Mouse (Mus musculus) CH12.LX (cell line): ENCODE measurements at regions not wholly inside any gene's neighbourhood (a gene's known extent, or its start where the extent isn't known, plus 50 kb on each side); places are given as distances from the start of the nearest gene placed in this dataset.

Experiments
- DNase-seq: peaks from one replicate; pipeline ENCODE4 v3.0.0-alpha.2; 2013; ENCODE audit errors: extremely low read depth
- H3K27ac ChIP-seq: 2 replicates; pipeline ENCODE4 v1.5.1; 2012; ENCODE audit warnings: low read depth, mild to moderate bottlenecking, control low read depth, moderate library complexity; ENCODE audit not compliant: insufficient read depth
- H3K27me3 ChIP-seq: replicated peaks from 2 replicates; pipeline ENCODE3; 2012; ENCODE audit warnings: inconsistent platforms
- H3K36me3 ChIP-seq, 2 experiments: replicated peaks in 1 of 2; 2 replicates each; pipeline versions ENCODE3 to v1.6.1; 2012; ENCODE audit warnings: inconsistent platforms in 1 of 2, low read length in 1 of 2, mild to moderate bottlenecking in 1 of 2, mixed read lengths in 1 of 2, moderate library complexity in 1 of 2; ENCODE audit not compliant: control insufficient read depth in 1 of 2, insufficient read depth in 1 of 2
- H3K4me1 ChIP-seq, 2 experiments: 2 replicates each; pipeline ENCODE4 v1.6.1; 2012; ENCODE audit warnings: inconsistent platforms in 1 of 2, moderate library complexity in 1 of 2; ENCODE audit not compliant: insufficient read depth in 2 of 2, control insufficient read depth in 1 of 2
- H3K4me2 ChIP-seq: 2 replicates; pipeline ENCODE4 v1.6.1; 2012; ENCODE audit warnings: low read depth, mild to moderate bottlenecking, control low read depth; ENCODE audit not compliant: poor library complexity, insufficient read depth, severe bottlenecking
- H3K4me3 ChIP-seq, 3 experiments: fragments of 150-350 bp in 1 of 3; sonication (generic) in 1 of 3; replicated peaks in 1 of 3; 2 replicates each; pipeline versions ENCODE3 to v1.5.1; 2011 to 2012; ENCODE audit warnings: low read depth in 2 of 3, low read length in 2 of 3, mild to moderate bottlenecking in 2 of 3, moderate library complexity in 2 of 3, control low read depth in 1 of 3, improper control_type of control experiment in 1 of 3, inconsistent platforms in 1 of 3, mixed read lengths in 1 of 3; ENCODE audit not compliant: poor library complexity in 1 of 3
- H3K79me2 ChIP-seq: replicated peaks from 2 replicates; pipeline ENCODE4 v1.6.1; 2012; ENCODE audit warnings: mild to moderate bottlenecking, moderate library complexity; ENCODE audit not compliant: control insufficient read depth, poor library complexity, insufficient read depth, severe bottlenecking; ENCODE audit errors: extremely low read depth
- H3K9ac ChIP-seq: 2 replicates; pipeline ENCODE4 v1.6.1; 2012; ENCODE audit warnings: low read depth, mild to moderate bottlenecking, control low read depth, moderate library complexity; ENCODE audit not compliant: insufficient read depth
- H3K9me3 ChIP-seq: replicated peaks from 2 replicates; pipeline ENCODE3; 2012; ENCODE audit warnings: low read length, inconsistent platforms, mixed read lengths
- BHLHE40 ChIP-seq: IDR thresholded peaks from 2 replicates; pipeline ENCODE4 v1.6.1; 2011; ENCODE audit warnings: mild to moderate bottlenecking, low read depth, low read length, improper control_type of control experiment
- CHD1 ChIP-seq: IDR thresholded peaks from 2 replicates; pipeline ENCODE4 v1.6.1; 2012; ENCODE audit warnings: low read depth, low read length, improper control_type of control experiment, inconsistent platforms
- CHD2 ChIP-seq: IDR thresholded peaks from 2 replicates; pipeline ENCODE4 v1.6.1; 2011; ENCODE audit warnings: low read length, improper control_type of control experiment
- E2F4 ChIP-seq: IDR thresholded peaks from 2 replicates; pipeline ENCODE4 v1.6.1; 2011; ENCODE audit warnings: low read depth, low read length, improper control_type of control experiment; ENCODE audit not compliant: insufficient replicate concordance
- ELF1 ChIP-seq: IDR thresholded peaks from 2 replicates; pipeline ENCODE4 v1.6.1; 2014; ENCODE audit warnings: low read depth, mild to moderate bottlenecking, inconsistent platforms, low read length, improper control_type of control experiment
- EP300 ChIP-seq: IDR thresholded peaks from 2 replicates; pipeline ENCODE4 v1.6.1; 2011; ENCODE audit warnings: low read length, improper control_type of control experiment
- ETS1 ChIP-seq: conservative IDR thresholded peaks from 2 replicates; pipeline ENCODE4 v1.6.1; 2012; ENCODE audit warnings: low read depth, mild to moderate bottlenecking, inconsistent platforms, low read length, improper control_type of control experiment, moderate library complexity
- GABPA ChIP-seq: IDR thresholded peaks from 2 replicates; pipeline ENCODE4 v1.6.1; 2012; ENCODE audit warnings: low read depth, low read length, improper control_type of control experiment, inconsistent platforms; ENCODE audit not compliant: insufficient replicate concordance
- HCFC1 ChIP-seq: IDR thresholded peaks from 2 replicates; pipeline ENCODE4 v1.6.1; 2012; ENCODE audit warnings: low read depth, mild to moderate bottlenecking, inconsistent platforms, low read length, improper control_type of control experiment
- IRF4 ChIP-seq: IDR thresholded peaks from 2 replicates; pipeline ENCODE4 v1.6.1; 2014; ENCODE audit warnings: low read depth, mild to moderate bottlenecking, inconsistent platforms, low read length, improper control_type of control experiment
- JUND ChIP-seq: conservative IDR thresholded peaks from 2 replicates; pipeline ENCODE4 v1.6.1; 2011; ENCODE audit warnings: low read depth, low read length, improper control_type of control experiment
- MAFK ChIP-seq: IDR thresholded peaks from 2 replicates; pipeline ENCODE4 v1.6.1; 2011; ENCODE audit warnings: low read length, improper control_type of control experiment; ENCODE audit not compliant: insufficient replicate concordance
- MAX ChIP-seq: IDR thresholded peaks from 2 replicates; pipeline ENCODE4 v1.6.1; 2011; ENCODE audit warnings: low read length, improper control_type of control experiment
- MEF2A ChIP-seq: IDR thresholded peaks from 2 replicates; pipeline ENCODE4 v1.6.1; 2014; ENCODE audit warnings: low read depth, mild to moderate bottlenecking, inconsistent platforms, low read length, improper control_type of control experiment, borderline replicate concordance
- MXI1 ChIP-seq: IDR thresholded peaks from 2 replicates; pipeline ENCODE4 v1.6.1; 2011; ENCODE audit warnings: mild to moderate bottlenecking, low read depth, low read length, improper control_type of control experiment
- NELFE ChIP-seq: IDR thresholded peaks from 2 replicates; pipeline ENCODE4 v1.6.1; 2011; ENCODE audit warnings: low read depth, low read length, improper control_type of control experiment
- PAX5 ChIP-seq: IDR thresholded peaks from 2 replicates; pipeline ENCODE4 v1.6.1; 2012; ENCODE audit warnings: low read length, inconsistent platforms, mixed read lengths
- POLR2AphosphoS2 ChIP-seq: IDR thresholded peaks from 2 replicates; pipeline ENCODE4 v1.6.1; 2011; ENCODE audit warnings: low read depth, low read length, improper control_type of control experiment
- TBP ChIP-seq: conservative IDR thresholded peaks from 2 replicates; pipeline ENCODE4 v1.6.1; 2011; ENCODE audit warnings: low read depth, low read length, improper control_type of control experiment
- TCF12 ChIP-seq: IDR thresholded peaks from 2 replicates; pipeline ENCODE4 v1.6.1; 2014; ENCODE audit warnings: low read depth, mild to moderate bottlenecking, inconsistent platforms, low read length, improper control_type of control experiment
- UBTF ChIP-seq: IDR thresholded peaks from 2 replicates; pipeline ENCODE4 v1.6.1; 2012; ENCODE audit warnings: low read depth, mild to moderate bottlenecking, inconsistent platforms, low read length, improper control_type of control experiment, moderate library complexity
- USF1 ChIP-seq: IDR thresholded peaks from 2 replicates; pipeline ENCODE4 v1.6.1; 2014; ENCODE audit warnings: low read depth, mild to moderate bottlenecking, inconsistent platforms, low read length, improper control_type of control experiment
- USF2 ChIP-seq: conservative IDR thresholded peaks from 2 replicates; pipeline ENCODE4 v1.6.1; 2011; ENCODE audit warnings: low read depth, low read length, improper control_type of control experiment
- ZKSCAN1 ChIP-seq: IDR thresholded peaks from 2 replicates; pipeline ENCODE4 v1.6.1; 2012; ENCODE audit warnings: low read depth, inconsistent platforms, low read length, improper control_type of control experiment, borderline replicate concordance
- ZNF384 ChIP-seq: IDR thresholded peaks from 2 replicates; pipeline ENCODE4 v1.6.1; 2012; ENCODE audit warnings: low read depth, low read length, improper control_type of control experiment, inconsistent platforms
- dilution Hi-C: fragments of 300-500 bp; cut with MboI; formaldehyde crosslinking; loops from 2 replicates; pipeline ENCODE4 v1.14.3; 2020; ENCODE audit warnings: low sequenced_read_pairs; ENCODE audit not compliant: extremely low pct_unique_long_range_greater_than_20kb, extremely low pct_ligation_motif_present
- in situ Hi-C: fragments of 300-500 bp; cut with MboI; formaldehyde crosslinking; loops from 3 replicates; pipeline ENCODE4 v1.14.3; 2019; ENCODE audit warnings: low sequenced_read_pairs, low pct_ligation_motif_present, low pct_unique_long_range_greater_than_20kb, mixed read lengths

DNA sequence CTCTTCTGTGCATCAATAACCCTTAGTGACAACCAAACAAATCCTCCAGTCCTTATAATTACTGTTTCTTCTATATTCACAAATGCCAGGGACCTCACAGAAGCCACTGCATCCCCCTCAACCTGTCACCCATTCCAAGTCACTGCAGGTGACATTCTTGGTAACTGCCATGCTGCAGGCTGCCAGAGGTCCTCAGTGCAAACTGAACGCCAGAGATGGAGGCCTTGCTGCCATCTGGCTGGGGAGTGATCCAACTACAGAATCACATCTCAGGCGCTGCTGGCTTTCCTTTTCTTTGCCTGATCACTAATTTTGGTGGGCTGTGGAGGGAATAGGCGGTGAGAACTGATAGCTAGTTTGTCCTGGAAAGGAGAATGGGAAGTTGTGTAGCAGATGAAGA is 155.4 kb downstream of the Nup35 start:
- H3K79me2 ChIP-seq, result no peaks in the 10 kb centered on the region
- no peaks in the 10 kb centered on the region for H3K36me3 ChIP-seq
- in situ Hi-C loops (no loop called here), dilution Hi-C loops (no loop called here)
- DNase-seq, result no peak
- H3K27ac ChIP-seq, result no peak overlapping the region
- no peaks in the 10 kb centered on the region for H3K9me3 ChIP-seq
- no peak overlapping the region for H3K9ac ChIP-seq
- H3K27me3 ChIP-seq, result no peaks in the 10 kb centered on the region
- TF ChIP-seq IRF4, result no peak
- TF ChIP-seq MAX, result no peak
- TF ChIP-seq UBTF, result no peak
- no peak for TF ChIP-seq GABPA
- TF ChIP-seq USF2, result no peak
- no peak for TF ChIP-seq JUND
- no peak for TF ChIP-seq EP300
- TF ChIP-seq E2F4, result no peak
- no peak for TF ChIP-seq POLR2AphosphoS2
- no peak for TF ChIP-seq ZKSCAN1
- TF ChIP-seq ZNF384, result no peak
- TF ChIP-seq MEF2A, result no peak
- no peak for TF ChIP-seq ELF1
- no peak for TF ChIP-seq MAFK
- H3K4me3 ChIP-seq, result no peak overlapping the region
- peaks cover 0 to 6% of the 10 kb centered on the region in 2 experiments; a peak in 1 of 4 replicates for H3K4me1 ChIP-seq
- H3K4me2 ChIP-seq, result no peak overlapping the region

GRCm38 (mm10) chr2:80786370-80786769 is 169.3 kb downstream of the Nup35 start:
- no peaks in the 10 kb centered on the region for H3K79me2 ChIP-seq
- no peaks in the 10 kb centered on the region for H3K4me1 ChIP-seq
- H3K27me3 ChIP-seq, result no peaks in the 10 kb centered on the region
- H3K36me3 ChIP-seq, result no peaks in the 10 kb centered on the region
- no peak overlapping the region for H3K9ac ChIP-seq
- no peak overlapping the region for H3K27ac ChIP-seq
- no peak for DNase-seq
- dilution Hi-C loops, result no loop called here
- H3K4me2 ChIP-seq, result no peak overlapping the region
- TF ChIP-seq HCFC1 (no peak), TCF12 (no peak), TBP (no peak), UBTF (no peak), PAX5 (no peak), MXI1 (no peak), ETS1 (no peak), GABPA (no peak), ZKSCAN1 (no peak), NELFE (no peak), USF2 (no peak), USF1 (no peak), MAFK (no peak), CHD1 (no peak), CHD2 (no peak), BHLHE40 (no peak)
- no peaks in the 10 kb centered on the region for H3K9me3 ChIP-seq
- in situ Hi-C loops, result no loop called here
- H3K4me3 ChIP-seq, result no peak overlapping the region
